Mouse (Mus musculus) neural tube, embryonic 10.5 days (tissue): ENCODE data around the gene Nptxr.

Source experiments
- DNase-seq: peaks from one replicate; pipeline ENCODE4 v3.0.0-alpha.2; 2017; ENCODE audit warnings: low spot score; ENCODE audit errors: extremely low spot score

Gene Nptxr

GRCm38 (mm10) chr15:79753873-79754272, 50.7 kb downstream of the Nptxr start:
- no peak for DNase-seq

- no peak for DNase-seq
These were observed 51.2 kb downstream of the Nptxr start for GRCm38 (mm10) chr15:79753420-79753752.

- DNase-seq = peak; percentile 84
These were observed 51.7 kb downstream of the Nptxr start for GRCm38 (mm10) chr15:79752742-79753419.

GRCm38 (mm10) chr15:79751772-79752171, 52.8 kb downstream of the Nptxr start:
- DNase-seq = no peak

GRCm38 (mm10) chr15:79750266-79750665, 54.3 kb downstream of the Nptxr start:
- DNase-seq = no peak

- no peak for DNase-seq
These were observed 55.4 kb downstream of the Nptxr start for GRCm38 (mm10) chr15:79749162-79749561.

GRCm38 (mm10) chr15:79747998-79748397, 56.6 kb downstream of the Nptxr start:
- peak; percentile 23 for DNase-seq

GRCm38 (mm10) chr15:79745883-79746282, 58.7 kb downstream of the Nptxr start:
- no peak for DNase-seq

GRCm38 (mm10) chr15:79745312-79745711, 59.3 kb downstream of the Nptxr start:
- DNase-seq = no peak

- DNase-seq = no peak
These were observed 59.8 kb downstream of the Nptxr start for GRCm38 (mm10) chr15:79744742-79745141.

GRCm38 (mm10) chr15:79744001-79744400, 60.6 kb downstream of the Nptxr start:
- DNase-seq = no peak

GRCm38 (mm10) chr15:79742706-79743023, 61.9 kb downstream of the Nptxr start:
- DNase-seq = no peak

GRCm38 (mm10) chr15:79741921-79742705, 62.5 kb downstream of the Nptxr start, which contains the start of gene Sun2:
Gene Sun2, minus strand, starts transcription at chr15:79742536.
- peak; percentile 92 for DNase-seq

- no peak for DNase-seq
These were observed 63.2 kb downstream of the Nptxr start for GRCm38 (mm10) chr15:79741173-79741858.

GRCm38 (mm10) chr15:79740739-79741138, 63.8 kb downstream of the Nptxr start:
- no peak for DNase-seq
